Mouse (Mus musculus) midbrain, embryonic 15.5 days (tissue): ENCODE measurements around the gene Fam193b. TPM values are rescaled to one million over a fixed set of nuclear protein-coding genes. Genes with fewer than 3 reads are reported as not detected.

Experiments
- ATAC-seq: fragments of 200-750 bp; cut with Nextera tagmentation; replicated peaks from 2 replicates; pipeline ENCODE4 v1.8.0; 2017; ENCODE audit warnings: moderate TSS enrichment
- H3K27ac ChIP-seq: fragments of 300-500 bp; sonication (generic); 2 replicates; pipeline ENCODE4 v1.5.1; 2015; ENCODE audit warnings: mild to moderate bottlenecking, inconsistent platforms
- H3K27me3 ChIP-seq: fragments of 300-500 bp; sonication (generic); replicated peaks from 2 replicates; pipeline ENCODE4 v1.6.1; 2015; ENCODE audit warnings: inconsistent platforms
- H3K36me3 ChIP-seq: fragments of 300-500 bp; sonication (generic); replicated peaks from 2 replicates; pipeline ENCODE4 v1.6.1; 2015; ENCODE audit warnings: inconsistent platforms
- H3K4me1 ChIP-seq: fragments of 300-500 bp; sonication (generic); 2 replicates; pipeline ENCODE4 v1.6.1; 2015; ENCODE audit warnings: inconsistent platforms
- H3K4me2 ChIP-seq: fragments of 300-500 bp; sonication (generic); 2 replicates; pipeline ENCODE4 v1.6.1; 2015; ENCODE audit warnings: inconsistent platforms, mild to moderate bottlenecking, moderate library complexity
- H3K4me3 ChIP-seq: fragments of 300-500 bp; sonication (generic); 2 replicates; pipeline ENCODE4 v1.5.1; 2015; ENCODE audit warnings: mild to moderate bottlenecking, inconsistent platforms
- H3K9ac ChIP-seq: fragments of 300-500 bp; sonication (generic); 2 replicates; pipeline ENCODE4 v1.6.1; 2015; ENCODE audit warnings: mild to moderate bottlenecking, inconsistent platforms
- H3K9me3 ChIP-seq: fragments of 300-500 bp; sonication (generic); 2 replicates; pipeline ENCODE4 v1.6.1; 2016; ENCODE audit warnings: inconsistent platforms
- WGBS: fragments of 180-500 bp; shearing (Covaris S2); methylation state at CpG from one replicate; pipeline ENCODE4 v1.1.7; 2015; ENCODE audit warnings: mixed read lengths; 5-methylcytosine and 5-hydroxymethylcytosine counted together
- microRNA-seq: library from miRNA; unstranded; fragments of <30 nt; microRNA quantifications from one replicate; pipeline ENCODE4, GENCODE M21; 2016
- polyA plus RNA-seq: library from polyadenylated mRNA; unstranded; fragments of >200 nt; fragmentation: Nextera tagmentation; extraction: Ambion mirVana; gene quantifications from 2 replicates; pipeline ENCODE4 v1.2.1, GENCODE M21; 2015

The Fam193b gene
- polyA plus RNA-seq, 1 experiment from 2014 or later = 65.2 TPM

- no peak for ATAC-seq
- Histone ChIP-seq H3K9me3 (no peaks in the 10 kb centered on the region), H3K27ac (no peak overlapping the region), H3K4me1 (peaks cover 7% of the 10 kb centered on the region), H3K9ac (no peak overlapping the region), H3K4me3 (no peak overlapping the region), H3K27me3 (no peaks in the 10 kb centered on the region), H3K4me2 (no peak overlapping the region), H3K36me3 (peaks cover 40% of the 10 kb centered on the region)
- WGBS = 97% methylated on average over 9 of the region's 9 CpGs
These were observed 65.1 kb downstream of the Fam193b start for GRCm38 (mm10) chr13:55505810-55506209.

- no peaks in the 10 kb centered on the region for H3K4me1 ChIP-seq
- H3K9ac ChIP-seq = no peak overlapping the region
- no peaks in the 10 kb centered on the region for H3K27me3 ChIP-seq
- no peaks in the 10 kb centered on the region for H3K9me3 ChIP-seq
- peaks cover 43% of the 10 kb centered on the region for H3K36me3 ChIP-seq
- 86% methylated on average over 5 of the region's 5 CpGs for WGBS
- H3K4me2 ChIP-seq = no peak overlapping the region
- no peak for ATAC-seq
- H3K4me3 ChIP-seq = no peak overlapping the region
- H3K27ac ChIP-seq = no peak overlapping the region
These were observed 66.5 kb downstream of the Fam193b start for GRCm38 (mm10) chr13:55504390-55504789.

GRCm38 (mm10) chr13:55502405-55502804 lies 68.5 kb downstream of the Fam193b start:
- peaks cover 37% of the 10 kb centered on the region for H3K36me3 ChIP-seq

GRCm38 (mm10) chr13:55500575-55500974 lies 70.3 kb downstream of the Fam193b start:
- no peak overlapping the region for H3K9ac ChIP-seq
- no peak for ATAC-seq
- no peaks in the 10 kb centered on the region for H3K9me3 ChIP-seq
- H3K27ac ChIP-seq = no peak overlapping the region
- no peak overlapping the region for H3K4me2 ChIP-seq
- WGBS = 84% methylated on average over 10 of the region's 10 CpGs
- peaks cover 15% of the 10 kb centered on the region for H3K4me1 ChIP-seq
- H3K27me3 ChIP-seq = no peaks in the 10 kb centered on the region
- H3K4me3 ChIP-seq = no peak overlapping the region
- H3K36me3 ChIP-seq = peaks cover 21% of the 10 kb centered on the region; the same call in 1 of the 2 replicates

More at GRCm38 (mm10) chr13:55502405-55502804, 68.5 kb downstream of the Fam193b start:
- no peak overlapping the region for H3K4me3 ChIP-seq
- H3K27me3 ChIP-seq = no peaks in the 10 kb centered on the region
- no peak for ATAC-seq
- no peak overlapping the region for H3K4me2 ChIP-seq
- no peak overlapping the region for H3K9ac ChIP-seq
- H3K4me1 ChIP-seq = 0 out of 2 replicates have a peak, but pooled peaks cover 3% of the 10 kb centered on the region
- no peak overlapping the region for H3K27ac ChIP-seq
- H3K9me3 ChIP-seq = no peaks in the 10 kb centered on the region
- 87% methylated on average over 8 of the region's 8 CpGs for WGBS

GRCm38 (mm10) chr13:55498906-55499305 lies 72.0 kb downstream of the Fam193b start:
- 0 out of 2 replicates have a peak, but pooled peaks cover 7% of the 10 kb centered on the region for H3K36me3 ChIP-seq
- no peaks in the 10 kb centered on the region for H3K27me3 ChIP-seq
- 47% methylated on average over 11 of the region's 11 CpGs for WGBS
- H3K9me3 ChIP-seq = no peaks in the 10 kb centered on the region
- H3K4me3 ChIP-seq = no peak overlapping the region
- H3K27ac ChIP-seq = no peak overlapping the region
- peaks cover 30% of the 10 kb centered on the region for H3K4me1 ChIP-seq
- no peak overlapping the region for H3K9ac ChIP-seq
- ATAC-seq = no peak
- no peak overlapping the region for H3K4me2 ChIP-seq

- H3K4me3 ChIP-seq = no peak overlapping the region
- no peak overlapping the region for H3K4me2 ChIP-seq
- peak overlapping the region; percentile 71 for H3K27ac ChIP-seq
- H3K9ac ChIP-seq = no peak overlapping the region
- 0 out of 2 replicates have a peak, but pooled peaks cover 5% of the 10 kb centered on the region for H3K36me3 ChIP-seq
- peaks cover 30% of the 10 kb centered on the region for H3K4me1 ChIP-seq
- ATAC-seq = no peak
- WGBS = 84% methylated on average over 6 of the region's 6 CpGs
- H3K27me3 ChIP-seq = no peaks in the 10 kb centered on the region
- no peaks in the 10 kb centered on the region for H3K9me3 ChIP-seq
These were observed 74.3 kb downstream of the Fam193b start for GRCm38 (mm10) chr13:55496661-55497060.

GRCm38 (mm10) chr13:55495702-55496101 lies 75.2 kb downstream of the Fam193b start:
- H3K9ac ChIP-seq = no peak overlapping the region
- H3K9me3 ChIP-seq = no peaks in the 10 kb centered on the region
- H3K4me2 ChIP-seq = peak overlapping the region; percentile 12; the same call in 1 of the 2 replicates
- no peak for ATAC-seq
- no peaks in the 10 kb centered on the region for H3K27me3 ChIP-seq
- no peak overlapping the region for H3K4me3 ChIP-seq
- H3K27ac ChIP-seq = peak overlapping the region; percentile 71
- peaks cover 30% of the 10 kb centered on the region for H3K4me1 ChIP-seq
- 10% methylated on average over 4 of the region's 4 CpGs for WGBS
- 0 out of 2 replicates have a peak, but pooled peaks cover 4% of the 10 kb centered on the region for H3K36me3 ChIP-seq

GRCm38 (mm10) chr13:55494883-55495621 lies 75.9 kb downstream of the Fam193b start:
- Histone ChIP-seq H3K27me3 (no peaks in the 10 kb centered on the region), H3K9ac (peak overlapping the region; percentile 31; the same call in 1 of the 2 replicates), H3K36me3 (no peaks in the 10 kb centered on the region), H3K4me3 (no peak overlapping the region), H3K27ac (peak overlapping the region; percentile 71; the same call in 1 of the 2 replicates), H3K4me1 (peaks cover 30% of the 10 kb centered on the region), H3K4me2 (peak overlapping the region; percentile 18; the same call in 1 of the 2 replicates), H3K9me3 (no peaks in the 10 kb centered on the region)
- 15% methylated on average over 18 of the region's 18 CpGs for WGBS
- peak; percentile 57; the same call in 1 of the 2 replicates for ATAC-seq

- H3K27ac ChIP-seq = 0 out of 2 replicates have a peak overlapping the region, but pooled peaks have one; percentile 71
- H3K4me3 ChIP-seq = no peak overlapping the region
- H3K9ac ChIP-seq = no peak overlapping the region
- no peak overlapping the region for H3K4me2 ChIP-seq
- H3K4me1 ChIP-seq = peaks cover 30% of the 10 kb centered on the region
- no peaks in the 10 kb centered on the region for H3K9me3 ChIP-seq
- no peaks in the 10 kb centered on the region for H3K36me3 ChIP-seq
- WGBS = 25% methylated on average over 2 of the region's 2 CpGs
- ATAC-seq = no peak; the same call in 1 of the 2 replicates
- no peaks in the 10 kb centered on the region for H3K27me3 ChIP-seq
These were observed 76.7 kb downstream of the Fam193b start for GRCm38 (mm10) chr13:55494257-55494656.

Small RNAs within 50 kb of the gene (microRNA-seq; reads per million reads assigned to microRNA genes)
- 0.74 reads per million for gene Mir6945

Other genes starting within 250 kb of the Fam193b start
- 104 and 105 TPM in 2 replicates for gene Rab24, start 249.2 kb downstream of the Fam193b start, polyA plus RNA-seq
- 7.6 and 11.8 TPM in 2 replicates for gene Mxd3, start 241.3 kb downstream of the Fam193b start, polyA plus RNA-seq
- gene Lman2, start 208.3 kb downstream of the Fam193b start, polyA plus RNA-seq = 57.1 and 57.5 TPM in 2 replicates
- 0.34 and 0.52 TPM in 2 replicates for gene Rgs14, start 201.4 kb downstream of the Fam193b start, polyA plus RNA-seq
- gene Slc34a1, start 172.9 kb downstream of the Fam193b start, polyA plus RNA-seq = 0.05 TPM in 1 of 2 replicates, not detected in the other
- gene Pfn3, start 155.9 kb downstream of the Fam193b start, polyA plus RNA-seq = 0.43 and 0.45 TPM in 2 replicates
- 0.09 and 0.14 TPM in 2 replicates for gene F12, start 144.3 kb downstream of the Fam193b start, polyA plus RNA-seq
- gene Grk6, start 126.0 kb downstream of the Fam193b start, polyA plus RNA-seq = 40.8 and 41.4 TPM in 2 replicates
- gene Prr7, start 106.9 kb downstream of the Fam193b start, polyA plus RNA-seq = 5.5 and 5.7 TPM in 2 replicates
- 622 and 645 TPM in 2 replicates for gene Dbn1, start 83.0 kb downstream of the Fam193b start, polyA plus RNA-seq
- 167 and 171 TPM in 2 replicates for gene Pdlim7, start 57.4 kb downstream of the Fam193b start, polyA plus RNA-seq
- 5.6 and 6.4 TPM in 2 replicates for gene Dok3, start 41.8 kb downstream of the Fam193b start, polyA plus RNA-seq
- gene Ddx41, start 34.5 kb downstream of the Fam193b start, polyA plus RNA-seq = 61.2 and 63.6 TPM in 2 replicates
- 93.5 and 93.8 TPM in 2 replicates for gene Tmed9, start 2.6 kb upstream of the Fam193b start, polyA plus RNA-seq
- gene B4galt7, start 28.8 kb upstream of the Fam193b start, polyA plus RNA-seq = 48.6 and 51.4 TPM in 2 replicates
- 94.4 and 103 TPM in 2 replicates for gene Caml, start 51.9 kb upstream of the Fam193b start, polyA plus RNA-seq
- 26.0 and 27.2 TPM in 2 replicates for gene Ddx46, start 63.9 kb upstream of the Fam193b start, polyA plus RNA-seq
- gene B230219D22Rik, start 122.0 kb upstream of the Fam193b start, polyA plus RNA-seq = 82.3 and 82.9 TPM in 2 replicates
- 138 and 141 TPM in 2 replicates for gene Txndc15, start 143.5 kb upstream of the Fam193b start, polyA plus RNA-seq
- gene Pcbd2, start 156.2 kb upstream of the Fam193b start, polyA plus RNA-seq = 17.3 and 17.4 TPM in 2 replicates
- gene Catsper3, start 213.4 kb upstream of the Fam193b start, polyA plus RNA-seq = 0.13 and 0.17 TPM in 2 replicates